Mouse (Mus musculus) thymus, adult 2 months (tissue): Measurements from ENCODE around the gene Bgn.

Experiments used
- CTCF ChIP-seq: fragments of 200-500 bp; IDR thresholded peaks from 2 replicates; pipeline ENCODE4 v1.5.1; 2012; ENCODE audit warnings: mild to moderate bottlenecking, control low read depth, low read length, moderate library complexity, borderline replicate concordance; ENCODE audit not compliant: control insufficient read depth, poor library complexity, insufficient read depth; ENCODE audit errors: extremely low read depth
- POLR2A ChIP-seq: fragments of 200-500 bp; IDR thresholded peaks from 2 replicates; pipeline ENCODE4 v1.6.1; 2012; ENCODE audit warnings: mild to moderate bottlenecking, low read length, control low read depth, moderate library complexity; ENCODE audit not compliant: control insufficient read depth, poor library complexity, insufficient read depth; ENCODE audit errors: extremely low read depth

DNA sequence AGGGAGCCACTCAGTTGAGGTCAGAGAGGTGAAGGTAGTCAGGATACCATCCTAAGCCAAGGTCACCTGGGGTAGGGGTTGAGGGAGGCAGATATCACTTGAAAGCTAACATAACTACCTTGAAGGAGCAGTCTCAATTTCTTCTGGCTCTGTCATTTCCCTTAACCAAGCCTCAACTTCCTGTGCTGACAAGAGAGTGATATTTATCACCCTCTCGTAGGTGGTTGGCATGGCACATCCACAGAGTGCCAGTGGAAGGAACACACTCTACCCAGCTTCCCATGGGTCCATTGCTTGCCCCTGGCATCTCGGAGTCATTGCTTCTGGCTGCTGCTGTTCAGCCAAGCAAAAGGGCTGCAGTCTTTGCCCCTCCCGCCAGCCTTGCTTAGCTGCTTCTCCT is 37.3 kb downstream of the Bgn start:
- TF ChIP-seq CTCF (no peak), POLR2A (no peak)
